Mouse (Mus musculus) thymus, postnatal 25 days (tissue): ENCODE measurements around the gene Dirc2.

Experiments used
- DNase-seq: peaks from one replicate; pipeline ENCODE4 v3.0.0; 2022

The Dirc2 gene

DNA sequence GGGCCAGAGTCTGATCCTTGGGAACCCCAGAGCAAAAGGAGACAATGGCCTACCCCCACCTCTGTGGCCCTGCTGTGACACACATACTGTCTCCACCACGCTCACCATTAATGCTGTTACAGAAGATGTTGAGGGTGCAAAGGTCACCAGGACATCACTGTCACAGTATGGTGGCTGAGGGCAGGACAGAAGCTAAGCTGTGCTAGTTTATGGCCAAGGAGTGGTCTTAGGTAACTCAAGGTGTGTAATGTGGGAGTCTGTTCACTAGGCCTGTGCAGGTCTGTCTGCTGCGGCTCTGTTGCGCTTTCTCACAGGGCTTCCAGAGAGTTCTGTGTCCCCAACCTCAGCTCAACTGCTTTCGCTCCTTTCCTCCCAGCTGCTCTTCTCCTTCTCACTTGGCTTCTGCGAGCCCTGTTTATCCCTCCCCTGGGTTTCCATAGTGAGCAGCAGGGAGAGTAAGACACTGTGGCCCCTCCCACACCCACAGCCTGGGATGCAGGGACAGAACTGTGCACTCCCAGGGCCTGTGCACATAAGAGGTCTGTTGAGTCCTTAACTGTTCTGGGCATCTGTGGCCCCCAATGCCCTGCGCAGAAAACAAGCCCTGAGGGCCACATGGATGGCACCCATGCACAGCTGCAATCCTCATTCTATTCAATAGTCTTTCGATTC lies 30.9 kb downstream of the Dirc2 start:
- no peak for DNase-seq

- DNase-seq, result peak; percentile 85
Observed at GRCm38 (mm10) chr16:35734038-35734437, 35.1 kb downstream of the Dirc2 start.

GRCm38 (mm10) chr16:35732096-35732495 lies 37.1 kb downstream of the Dirc2 start:
- DNase-seq, result no peak

DNA sequence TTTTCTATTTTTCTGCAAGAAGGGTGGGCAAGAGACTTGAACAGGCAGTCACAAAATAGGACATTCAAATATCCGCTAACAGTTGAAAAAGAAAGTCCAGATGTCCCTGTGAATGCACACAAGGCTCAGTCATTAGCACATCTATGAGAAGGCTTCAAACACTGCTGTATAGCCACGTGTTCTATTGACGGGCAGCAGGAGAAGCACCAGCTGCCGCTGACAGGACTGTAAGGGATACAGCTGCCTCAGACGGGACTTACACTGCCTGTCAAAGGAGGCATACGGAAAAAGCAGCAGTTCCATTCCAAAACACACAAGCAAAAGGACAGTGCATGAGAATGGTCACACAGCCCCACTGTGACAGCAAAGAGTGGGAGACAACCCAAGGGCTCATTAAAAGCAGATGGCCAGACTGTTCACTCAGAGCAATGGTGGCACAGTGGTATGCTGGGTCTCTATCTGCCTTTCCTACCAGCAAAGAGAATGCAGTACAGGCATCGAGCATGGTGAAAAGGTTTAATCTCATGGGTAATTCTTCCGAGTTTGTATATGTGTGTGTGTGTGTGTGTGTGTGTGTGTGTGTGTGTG lies 39.9 kb downstream of the Dirc2 start:
- DNase-seq, result no peak

- no peak for DNase-seq
Observed at GRCm38 (mm10) chr16:35726601-35727000, 42.6 kb downstream of the Dirc2 start.

GRCm38 (mm10) chr16:35724561-35724960 lies 44.6 kb downstream of the Dirc2 start:
- DNase-seq, result no peak

GRCm38 (mm10) chr16:35717761-35718160 lies 51.4 kb downstream of the Dirc2 start:
- DNase-seq, result no peak

- peak; percentile 25 for DNase-seq
Observed at GRCm38 (mm10) chr16:35716257-35716656, 52.9 kb downstream of the Dirc2 start.

DNA sequence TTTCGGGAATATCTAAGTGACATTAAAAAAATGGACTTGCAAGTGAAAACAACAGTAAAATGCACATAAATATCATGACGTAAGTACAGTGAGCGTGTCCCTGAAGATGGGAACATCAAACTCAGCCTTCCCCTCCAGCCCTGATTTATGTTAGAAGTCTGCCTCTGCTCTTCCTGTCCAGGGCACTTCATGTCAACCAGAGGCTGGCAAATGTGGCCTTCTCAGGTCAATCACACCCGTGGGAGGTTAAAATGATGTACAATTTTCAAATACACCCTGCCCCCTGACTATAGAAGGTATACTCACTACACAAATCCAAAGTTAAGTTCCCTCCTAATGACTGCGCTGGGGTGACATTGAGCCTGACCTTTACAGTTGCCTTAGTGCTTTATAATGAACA lies 53.4 kb downstream of the Dirc2 start:
- DNase-seq, result no peak

- DNase-seq, result no peak
Observed at GRCm38 (mm10) chr16:35715350-35715749, 53.8 kb downstream of the Dirc2 start.

- DNase-seq, result no peak
Observed at GRCm38 (mm10) chr16:35714689-35715088, 54.5 kb downstream of the Dirc2 start.

- DNase-seq, result no peak
Observed at GRCm38 (mm10) chr16:35713606-35714005, 55.5 kb downstream of the Dirc2 start.

GRCm38 (mm10) chr16:35711004-35711403 lies 58.2 kb downstream of the Dirc2 start:
- DNase-seq, result no peak

DNA sequence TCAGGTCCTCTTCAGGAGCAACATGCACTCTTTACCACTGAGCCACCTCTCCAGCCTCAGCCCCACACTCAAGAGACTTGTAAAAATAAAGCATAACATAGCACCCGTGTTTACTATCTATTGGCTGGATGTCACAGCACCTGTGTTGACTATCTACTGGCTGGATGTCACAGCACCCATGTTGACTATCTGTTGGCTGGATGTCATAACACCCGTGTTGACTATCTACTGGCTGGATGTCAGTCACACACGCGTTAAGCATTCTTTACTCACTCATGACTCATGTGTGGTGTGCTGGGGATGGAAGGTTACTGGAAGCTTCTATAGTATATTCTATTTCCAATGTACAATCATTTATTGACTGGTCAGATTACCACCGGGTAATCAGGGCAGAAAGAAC lies 62.2 kb downstream of the Dirc2 start:
- DNase-seq, result no peak

GRCm38 (mm10) chr16:35704796-35705195 lies 64.4 kb downstream of the Dirc2 start:
- no peak for DNase-seq

DNA sequence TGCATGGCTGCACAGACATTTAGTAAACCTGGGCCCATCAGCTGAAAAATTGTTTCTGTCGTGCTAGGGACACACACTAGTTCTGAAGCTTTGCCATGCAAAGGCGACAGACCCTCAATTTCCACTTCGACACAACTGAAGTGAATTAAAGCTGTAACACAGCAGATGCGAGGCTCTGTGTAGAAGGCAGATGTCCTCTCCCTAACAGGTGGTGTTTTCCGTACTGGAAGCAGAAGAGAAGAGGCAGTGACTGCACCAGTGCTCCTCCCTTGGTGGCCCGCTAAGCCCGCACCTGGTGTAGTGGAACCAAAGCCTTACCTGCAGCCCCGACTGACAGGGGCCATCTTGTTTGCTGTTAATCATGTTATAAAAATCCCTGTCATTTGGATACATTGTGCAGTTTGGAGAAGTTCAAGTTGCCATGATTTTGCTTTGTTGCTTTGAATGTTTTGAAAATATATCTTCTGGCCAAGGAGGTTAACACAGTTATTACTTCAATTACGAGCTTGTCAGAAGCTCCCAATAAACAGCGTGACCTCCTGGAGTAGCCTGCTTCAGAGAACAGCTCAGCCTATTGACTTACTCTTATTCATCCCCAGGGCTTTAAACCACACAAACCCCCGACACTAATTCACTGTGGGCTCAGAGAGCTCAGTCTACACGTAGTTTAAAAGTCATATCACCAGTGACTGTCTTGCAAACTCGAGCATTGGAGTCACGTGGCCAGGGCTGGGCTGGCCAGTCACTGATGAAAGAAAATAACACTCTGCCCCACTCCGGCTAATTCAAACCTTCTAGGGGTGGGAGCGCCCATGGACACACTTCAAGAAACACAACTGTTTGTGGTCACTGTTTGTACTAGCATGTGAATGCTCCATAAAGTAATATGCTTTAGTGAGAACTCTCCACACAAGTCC lies 65.1 kb downstream of the Dirc2 start:
- no peak for DNase-seq

- DNase-seq, result no peak
Observed at GRCm38 (mm10) chr16:35701823-35702222, 67.3 kb downstream of the Dirc2 start.

DNA sequence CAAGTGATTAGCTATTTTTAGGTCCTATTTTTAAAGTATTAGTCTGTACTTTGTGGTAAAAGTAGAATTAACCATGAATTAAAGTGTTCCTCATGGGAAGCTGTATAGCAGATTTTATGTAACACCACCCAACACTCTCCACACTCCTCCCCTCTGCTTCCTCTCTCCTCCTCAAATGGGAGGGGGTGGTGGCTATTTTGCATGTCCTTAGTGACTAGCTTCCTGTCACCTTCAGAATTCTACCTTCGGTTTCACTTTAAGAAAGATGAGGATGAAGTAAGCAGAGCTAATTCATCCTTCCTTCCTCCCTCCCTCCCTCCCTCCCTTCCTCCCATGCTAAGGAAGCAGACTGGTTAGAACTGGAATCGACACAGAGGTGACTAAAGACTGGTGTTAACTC lies 73.1 kb downstream of the Dirc2 start:
- no peak for DNase-seq

DNA sequence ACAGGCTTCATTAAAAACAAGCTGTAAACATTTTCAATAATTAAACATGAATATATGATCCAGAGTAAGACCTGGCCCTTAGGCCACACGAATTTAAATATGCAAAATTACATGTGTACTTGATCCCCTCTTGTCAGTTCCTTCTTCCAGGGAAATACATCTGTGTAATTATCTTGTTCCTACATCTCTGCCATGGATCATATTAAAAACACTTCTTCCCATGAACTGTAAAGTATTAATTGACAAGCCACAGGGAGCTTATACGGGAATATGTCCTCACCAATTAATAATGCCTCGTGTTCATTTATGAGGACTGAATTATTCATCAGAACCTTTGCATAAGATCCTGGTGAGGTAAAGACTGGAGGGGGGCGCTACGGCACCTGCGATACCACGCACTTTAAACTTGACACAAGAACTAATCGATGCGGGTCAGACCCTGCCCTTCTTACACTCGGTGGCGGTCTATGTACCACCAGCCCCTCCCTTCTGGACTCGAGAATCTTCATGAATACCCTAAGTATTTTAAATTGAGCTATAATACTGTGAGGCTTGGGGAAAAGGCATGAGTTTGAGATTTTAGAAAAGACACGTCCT lies 74.8 kb downstream of the Dirc2 start:
- no peak for DNase-seq

DNA sequence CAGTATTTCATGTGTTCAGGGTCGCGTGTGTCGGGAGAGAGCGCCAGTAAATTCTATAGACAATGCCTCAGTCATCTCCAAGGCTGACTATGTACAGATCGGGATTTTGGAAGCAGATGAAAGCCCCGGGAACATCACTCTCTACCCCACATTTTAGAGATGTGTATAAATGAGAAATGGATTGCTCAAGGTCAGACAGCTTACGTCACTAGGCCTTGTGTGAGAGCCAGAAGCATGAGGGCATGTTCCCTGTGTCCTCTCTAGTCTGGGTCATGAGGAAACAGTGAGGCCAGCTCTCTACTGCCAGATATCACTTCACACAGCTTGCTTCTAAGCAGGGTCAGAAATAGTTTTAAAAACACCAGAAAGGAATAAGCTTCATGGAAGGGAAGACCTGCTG lies 77.5 kb downstream of the Dirc2 start:
- DNase-seq, result no peak

GRCm38 (mm10) chr16:35686491-35686890 lies 82.7 kb downstream of the Dirc2 start:
- DNase-seq, result no peak

GRCm38 (mm10) chr16:35685027-35685426 lies 84.1 kb downstream of the Dirc2 start:
- DNase-seq, result no peak

GRCm38 (mm10) chr16:35681327-35682108 lies 87.6 kb downstream of the Dirc2 start:
- no peak for DNase-seq
